Mouse (Mus musculus) layer of hippocampus, adult 9-10 months (tissue): ENCODE measurements around the gene Kctd6.

Experiments used
- DNase-seq: peaks from one replicate; pipeline ENCODE4 v3.0.0; 2022; ENCODE audit warnings: low spot score

Kctd6 gene

DNA sequence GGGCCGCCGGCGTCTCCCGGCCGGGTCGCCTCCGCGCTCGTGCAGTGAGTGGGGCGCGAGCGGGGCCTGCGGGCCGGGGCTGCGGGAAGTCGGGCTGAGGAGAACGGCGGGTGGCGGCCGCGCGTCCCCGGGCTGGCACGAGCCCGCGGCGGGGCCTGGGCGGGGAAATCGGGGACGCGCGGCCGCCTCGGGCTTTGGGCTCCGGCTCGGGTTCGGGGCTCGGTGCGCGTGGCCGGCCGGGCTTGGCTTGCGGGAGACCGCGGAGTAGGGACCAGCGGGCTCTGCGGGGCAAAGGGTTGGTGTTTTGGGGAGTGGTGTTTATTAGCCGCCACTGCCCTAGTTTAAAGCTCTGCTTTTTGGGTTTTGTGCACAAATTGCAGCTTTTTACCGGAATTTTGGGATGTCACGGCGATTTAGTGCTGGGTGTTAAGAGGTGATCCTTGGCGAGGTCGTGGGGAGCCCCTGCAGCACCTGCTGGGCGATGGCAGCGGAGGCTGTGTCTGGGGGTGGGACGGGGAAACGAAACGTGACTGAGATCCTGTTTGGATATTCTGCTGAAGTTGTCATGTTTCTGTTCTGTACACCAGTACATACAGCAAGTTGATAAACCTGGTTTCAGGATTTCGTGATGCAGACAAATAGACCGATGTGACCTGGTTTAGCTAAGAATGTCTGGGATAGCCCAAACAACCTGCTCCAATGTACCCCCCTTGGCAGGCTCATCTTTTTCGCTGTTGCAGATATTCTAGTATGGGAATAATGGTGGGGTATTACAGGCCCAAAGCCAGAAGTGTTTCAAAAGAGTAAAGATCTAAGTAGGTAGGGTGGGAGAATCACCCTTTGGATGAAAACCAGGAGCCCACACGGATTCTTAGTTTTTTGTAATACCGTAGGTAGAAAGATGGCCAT, 613 bp downstream of the Kctd6 start:
- DNase-seq = no peak

DNA sequence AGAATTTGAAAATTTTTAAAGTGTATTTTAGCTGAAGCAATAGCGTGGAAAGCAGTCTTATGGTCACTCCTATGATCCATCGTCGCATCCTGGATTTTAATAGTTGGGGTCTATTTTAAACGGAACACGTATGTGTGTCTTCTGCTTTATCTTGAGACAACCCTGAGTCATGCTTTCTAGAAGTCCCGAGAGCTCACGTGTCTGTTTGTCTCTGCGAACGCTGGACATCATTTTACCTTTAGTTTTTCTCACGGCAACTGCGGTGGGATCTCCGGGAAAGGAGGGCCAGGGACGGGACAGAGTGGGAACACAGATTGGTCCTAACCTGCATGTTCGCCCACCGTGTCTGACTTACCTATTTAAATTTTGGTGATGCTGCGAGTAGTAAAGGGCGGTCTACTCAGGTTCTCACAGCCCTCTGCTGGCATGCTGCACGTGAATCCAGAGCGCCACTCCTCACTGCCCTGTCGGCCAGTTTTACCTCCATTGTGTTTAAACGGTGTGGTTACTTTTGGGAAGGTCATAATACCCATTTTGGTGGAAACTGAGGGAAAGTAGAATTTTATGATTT, 1.4 kb downstream of the Kctd6 start:
- DNase-seq = no peak

DNA sequence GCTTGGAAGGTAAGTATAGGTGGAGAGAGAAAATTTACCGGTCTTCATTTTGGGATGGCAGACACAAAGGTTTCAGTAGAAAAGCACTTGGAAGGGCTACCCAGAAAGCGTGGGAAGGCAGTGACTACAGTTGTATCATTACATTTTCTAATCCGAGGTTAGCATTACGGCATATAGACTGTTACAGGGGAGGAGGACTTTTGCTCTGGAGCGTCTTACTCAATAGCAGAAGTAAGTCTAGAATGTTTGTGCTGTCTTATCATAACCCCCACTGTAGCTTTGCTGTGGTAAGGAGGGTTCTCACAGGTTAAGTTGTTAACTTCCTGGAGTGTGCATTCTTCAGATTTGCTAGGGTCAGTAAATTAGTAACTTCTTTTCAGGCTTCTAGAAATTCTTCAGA, 2.2 kb downstream of the Kctd6 start:
- no peak for DNase-seq

DNA sequence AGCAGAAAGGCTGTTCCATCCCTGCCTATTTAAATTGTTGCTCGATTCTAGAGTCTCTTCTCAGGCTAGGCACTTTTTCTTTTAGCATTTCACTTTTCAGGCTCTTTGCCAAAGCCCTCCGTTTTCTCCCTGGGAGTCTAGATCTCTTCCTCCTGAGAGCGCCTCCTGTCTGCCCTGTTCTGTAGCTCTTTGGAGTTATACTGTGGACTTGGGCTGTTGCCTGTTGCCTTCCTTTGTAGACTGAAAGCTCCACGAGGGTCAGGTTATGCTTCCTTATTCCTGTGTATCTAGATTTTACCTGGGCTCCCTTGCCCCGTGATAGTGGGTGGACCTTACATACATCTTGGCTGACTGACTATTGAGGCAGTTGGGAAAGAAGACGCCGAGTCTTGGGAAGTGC, 4.3 kb downstream of the Kctd6 start:
- no peak for DNase-seq

DNA sequence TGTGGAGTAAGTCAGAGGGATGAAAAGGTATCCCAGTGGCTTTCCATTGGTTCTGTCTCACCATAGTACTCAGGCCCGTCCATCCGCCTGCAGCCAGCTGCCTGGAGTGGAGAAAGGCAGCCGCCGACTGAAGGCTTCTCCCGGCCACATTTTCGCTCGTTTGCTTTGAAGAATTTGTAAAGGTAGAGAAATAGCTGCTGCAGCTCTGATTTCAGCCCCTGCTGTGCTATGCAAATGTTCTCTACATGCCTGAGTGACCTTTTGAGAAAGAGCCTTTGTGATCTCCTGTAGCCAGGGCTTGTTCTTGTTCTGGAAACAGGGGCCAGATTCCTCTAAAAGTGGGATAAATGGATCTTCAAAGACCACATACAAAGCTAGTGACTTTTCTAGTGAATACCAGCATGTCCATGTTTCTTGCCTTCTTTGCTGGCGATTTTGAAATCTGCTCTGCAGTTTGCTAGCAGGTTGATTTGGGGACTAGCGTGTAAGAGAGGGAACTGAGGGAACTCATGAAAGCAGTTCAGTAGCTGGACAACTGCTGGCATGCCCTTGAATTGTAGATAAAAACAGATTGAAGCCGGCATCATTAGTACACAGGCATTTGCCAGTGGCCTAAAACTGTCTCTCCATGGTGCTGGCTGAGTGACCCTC, 4.9 kb downstream of the Kctd6 start:
- no peak for DNase-seq

DNA sequence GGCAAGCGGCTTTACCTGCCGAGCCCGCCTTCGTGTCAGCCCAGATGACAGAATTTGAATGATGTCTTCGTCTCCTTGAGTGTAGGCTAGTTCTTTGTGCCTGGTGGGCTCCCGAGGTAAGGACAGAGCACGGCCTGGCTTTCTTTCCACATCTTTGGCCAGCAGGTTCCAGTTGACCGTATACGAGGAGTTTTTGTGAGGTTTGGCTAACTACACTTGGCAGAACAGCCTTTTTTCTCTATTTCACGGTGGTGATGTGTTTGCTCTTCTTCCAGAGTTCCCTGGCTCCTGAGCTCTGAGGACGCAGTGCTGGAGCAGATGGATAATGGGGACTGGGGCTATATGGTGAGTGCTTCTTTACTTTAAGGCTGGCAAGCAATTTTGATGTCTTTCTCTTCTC, 5.9 kb downstream of the Kctd6 start:
- no peak for DNase-seq

DNA sequence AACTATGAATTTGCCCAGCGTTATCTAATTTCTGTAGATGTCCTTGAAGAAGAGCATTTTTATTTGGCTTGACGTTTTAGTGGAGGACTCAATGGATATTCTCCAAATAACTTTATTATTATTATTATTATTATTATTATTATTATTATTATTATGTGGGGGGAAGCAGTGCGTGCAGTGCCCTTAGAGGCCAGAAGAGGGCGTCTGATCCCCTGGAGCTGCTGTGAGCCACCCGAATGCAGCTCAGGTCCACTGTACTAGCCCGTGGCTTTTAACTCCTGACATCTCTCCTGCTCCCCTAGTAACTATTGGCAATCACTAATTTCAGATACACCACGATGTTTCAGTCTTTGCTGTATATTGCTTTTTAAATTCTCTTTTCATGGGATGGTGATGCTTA, 6.4 kb downstream of the Kctd6 start:
- no peak for DNase-seq

DNA sequence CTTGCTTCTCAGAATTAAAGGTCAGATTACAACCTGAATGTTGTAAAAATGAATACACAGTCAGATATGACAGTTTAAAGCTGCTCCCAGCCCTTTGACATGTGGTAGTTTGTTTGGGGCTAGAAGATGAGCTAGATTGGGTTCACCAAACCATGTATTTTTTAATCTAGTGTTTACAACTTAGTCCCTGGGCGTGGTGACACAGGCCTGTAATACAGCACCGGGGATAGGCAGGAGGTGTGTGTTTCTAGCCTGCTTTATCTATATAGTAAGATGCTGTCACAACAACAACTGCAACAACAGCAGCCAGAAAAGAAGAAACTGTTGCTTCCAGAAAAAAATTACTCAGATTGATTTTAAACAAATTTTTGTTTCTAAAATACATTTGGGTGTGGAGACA, 7.0 kb downstream of the Kctd6 start:
- DNase-seq = no peak

DNA sequence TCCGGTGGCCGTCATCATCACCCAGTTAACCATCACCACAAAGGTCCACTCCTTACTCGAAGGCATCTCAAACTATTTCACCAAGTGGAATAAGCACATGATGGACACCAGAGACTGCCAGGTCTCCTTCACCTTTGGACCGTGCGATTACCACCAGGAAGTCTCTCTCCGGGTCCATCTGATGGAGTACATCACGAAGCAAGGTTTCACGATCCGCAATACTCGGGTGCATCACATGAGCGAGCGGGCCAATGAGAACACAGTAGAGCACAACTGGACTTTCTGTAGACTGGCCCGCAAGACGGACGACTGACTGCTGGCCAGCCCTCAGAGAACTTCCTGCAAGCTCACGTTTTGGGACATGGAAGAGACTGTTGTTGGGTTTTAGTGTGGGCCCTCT, 8.6 kb downstream of the Kctd6 start:
- no peak for DNase-seq

DNA sequence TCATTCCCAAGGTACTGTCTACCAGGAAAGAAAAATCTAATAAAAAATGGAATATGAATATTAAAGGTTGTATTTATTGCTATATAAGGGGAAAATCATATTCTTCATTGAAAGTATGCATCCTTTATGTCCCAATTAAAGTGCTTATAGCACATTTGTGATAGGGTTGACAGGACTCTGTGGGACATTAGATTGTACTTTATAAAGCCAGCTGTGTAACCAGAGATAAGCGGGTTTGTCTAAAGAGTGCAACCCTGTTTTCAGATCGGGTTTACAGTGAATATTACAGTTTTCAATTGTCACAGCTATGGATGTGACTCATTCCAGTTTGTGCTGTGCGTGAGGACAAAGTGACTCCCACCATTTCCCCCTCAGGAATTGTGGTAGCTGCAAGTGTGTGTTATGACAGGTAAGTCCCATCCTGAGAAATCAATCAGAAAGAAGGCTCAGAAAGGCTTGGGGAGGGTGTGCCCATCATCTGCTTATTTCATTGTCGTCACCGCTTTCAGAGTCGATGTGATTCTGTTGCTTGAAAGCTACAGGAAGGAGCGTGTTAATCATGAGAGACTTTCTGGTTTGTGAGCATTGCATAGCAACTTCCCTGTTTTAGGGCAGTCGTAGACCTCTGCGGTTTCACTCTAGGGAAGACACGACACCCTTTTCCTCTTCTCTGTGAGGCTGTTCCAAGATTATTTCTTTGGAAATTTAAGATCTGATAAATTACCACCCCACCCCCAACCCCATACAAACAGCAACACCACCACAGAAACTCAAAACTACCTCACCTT, 9.8 kb downstream of the Kctd6 start:
- DNase-seq = no peak

DNA sequence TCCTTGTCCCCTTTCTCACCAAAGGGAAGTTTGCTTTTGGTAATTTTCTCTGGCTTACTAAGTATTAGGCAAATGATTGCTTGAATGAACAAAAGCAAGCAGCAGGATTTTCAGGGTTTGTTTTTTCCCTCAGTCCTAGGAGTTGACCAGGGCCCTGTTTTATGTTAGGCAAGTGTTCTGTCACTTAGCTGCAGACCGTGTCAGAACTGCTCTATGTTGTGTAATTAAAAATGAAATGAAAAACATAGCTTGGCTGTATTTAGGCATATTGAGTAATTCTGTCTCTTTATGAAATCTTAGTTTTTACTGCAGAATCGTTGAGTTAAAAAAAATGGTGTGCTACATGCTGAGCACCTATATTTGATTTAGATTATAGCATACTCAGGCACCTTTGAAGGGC, 10.9 kb downstream of the Kctd6 start:
- no peak for DNase-seq

DNA sequence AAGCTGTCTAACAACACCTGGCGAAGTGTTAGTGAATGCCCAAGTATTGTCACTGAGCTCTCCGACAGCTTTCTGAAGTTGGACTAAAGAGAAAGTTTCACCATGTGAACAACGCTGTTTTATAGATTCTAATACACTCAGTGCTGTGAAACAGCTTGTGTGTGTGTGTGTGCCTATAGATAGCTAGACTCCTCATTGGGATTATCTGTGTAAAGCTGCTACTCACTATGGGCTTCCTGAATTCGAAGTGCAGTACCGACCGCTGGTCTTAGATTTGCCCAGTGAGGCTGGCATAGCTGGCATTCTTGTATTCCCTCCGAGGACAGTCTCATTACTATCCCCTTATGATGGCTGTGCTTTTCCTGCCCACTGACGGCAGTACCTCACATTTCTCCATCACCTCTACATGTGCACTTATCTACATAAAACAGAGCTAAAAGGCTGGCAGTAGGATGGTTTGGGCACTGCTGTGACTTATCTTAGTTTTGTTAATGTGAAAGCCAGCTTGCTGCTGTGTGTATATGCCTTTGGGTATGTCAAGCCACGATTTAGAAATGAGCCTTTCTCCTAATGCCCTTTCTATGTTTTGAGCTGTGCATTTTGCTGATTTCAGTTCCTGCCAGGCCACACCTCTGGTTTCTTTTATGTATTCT, 15.6 kb downstream of the Kctd6 start:
- no peak for DNase-seq

DNA sequence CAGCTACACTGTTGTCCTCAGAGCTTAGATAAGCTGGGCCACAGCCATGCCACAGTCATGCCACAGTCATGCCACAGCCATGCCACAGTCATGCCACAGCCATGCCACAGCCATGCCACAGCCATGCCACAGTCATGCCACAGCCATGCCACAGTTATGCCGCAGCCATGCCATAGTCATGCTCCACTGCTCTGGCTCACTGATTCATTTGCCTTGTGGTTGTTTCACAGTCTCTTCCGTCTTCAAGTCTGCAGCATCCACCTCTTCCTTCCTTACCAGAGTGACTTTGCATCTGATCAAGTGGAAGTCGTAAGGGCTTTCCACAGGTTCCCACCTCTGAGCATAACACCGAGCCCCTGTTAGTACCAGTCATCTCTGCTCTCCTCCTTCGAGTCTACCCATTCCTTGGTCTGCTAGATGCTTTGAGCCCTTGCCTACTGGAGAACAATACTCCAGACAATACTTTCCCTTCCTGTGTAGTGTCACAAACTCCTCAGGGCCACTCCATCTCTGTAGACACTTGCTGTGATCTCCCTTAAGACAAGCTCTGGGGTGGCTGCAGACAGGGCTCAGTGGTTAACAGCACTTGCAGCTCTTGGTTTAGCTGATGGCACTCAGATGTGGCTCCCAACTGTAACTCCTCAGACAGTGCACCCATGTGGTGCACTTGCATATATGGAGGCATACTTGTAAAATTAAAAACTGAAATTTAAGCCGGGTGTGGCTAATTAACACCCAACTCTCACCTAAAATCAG, 18.4 kb downstream of the Kctd6 start:
- no peak for DNase-seq

DNA sequence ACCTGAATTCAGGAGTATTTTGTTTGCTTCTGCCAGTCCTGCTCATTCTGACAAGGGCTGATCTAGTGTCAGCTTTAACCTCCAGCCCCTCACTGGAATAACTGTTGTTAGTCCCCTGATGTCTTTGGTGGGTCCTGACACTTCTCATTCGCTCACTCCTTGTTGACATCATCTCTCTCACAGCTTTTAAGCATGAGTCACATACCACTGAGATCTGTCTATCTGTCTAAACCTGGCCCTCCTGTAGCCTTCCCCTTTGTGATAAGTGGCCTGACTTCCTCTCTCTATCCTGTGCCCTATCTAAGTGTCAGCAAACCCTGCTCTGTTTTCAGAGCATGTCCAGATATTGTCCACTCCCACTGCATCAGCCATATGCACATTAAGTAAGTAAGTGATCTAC, 19.3 kb downstream of the Kctd6 start:
- DNase-seq = no peak

DNA sequence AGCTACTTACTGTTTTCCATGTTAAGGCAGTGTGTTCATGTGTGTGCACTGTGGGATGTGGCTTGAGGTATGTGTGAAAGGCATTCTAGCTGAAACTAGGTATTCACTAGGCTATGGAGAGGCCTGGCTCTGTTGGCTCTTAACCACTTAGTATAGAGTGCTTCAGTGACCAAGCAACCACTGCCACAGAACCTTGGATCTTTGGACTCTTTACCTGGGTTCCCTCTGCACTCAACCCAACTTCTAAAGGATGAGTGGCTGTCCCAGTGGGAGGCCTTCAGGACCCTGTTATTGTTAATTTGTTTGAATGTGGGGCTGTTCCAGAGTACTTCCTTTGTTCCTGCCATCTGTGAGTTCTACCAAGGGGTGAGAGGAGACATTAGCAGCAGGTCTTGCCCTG, 27.9 kb downstream of the Kctd6 start:
- no peak for DNase-seq

DNA sequence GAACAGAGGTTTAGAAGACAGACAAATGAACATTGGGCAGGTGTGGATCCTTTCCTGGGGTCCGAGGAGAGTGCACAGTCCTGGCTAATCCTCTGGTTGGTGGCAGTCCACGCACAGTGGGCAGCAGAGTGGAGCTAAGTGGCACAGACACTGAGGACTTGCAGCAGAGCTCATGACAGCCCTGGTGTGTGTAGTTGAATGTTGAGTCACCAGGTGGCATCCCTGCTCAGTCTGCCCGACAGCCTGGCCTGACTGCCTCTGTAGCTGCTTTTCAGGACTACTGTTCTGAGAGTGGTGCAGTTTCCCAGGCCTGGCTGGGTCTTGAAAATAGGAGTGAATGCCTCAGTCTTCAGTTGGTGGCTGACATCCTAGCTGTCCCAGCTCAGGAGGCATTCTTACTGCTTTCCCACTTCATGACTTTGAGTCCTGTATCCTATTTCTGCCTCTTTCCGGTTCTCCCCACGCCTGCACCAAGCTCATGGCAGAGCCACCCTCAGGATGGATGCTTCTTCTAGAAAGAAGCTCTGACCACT, 28.5 kb downstream of the Kctd6 start:
- no peak for DNase-seq

DNA sequence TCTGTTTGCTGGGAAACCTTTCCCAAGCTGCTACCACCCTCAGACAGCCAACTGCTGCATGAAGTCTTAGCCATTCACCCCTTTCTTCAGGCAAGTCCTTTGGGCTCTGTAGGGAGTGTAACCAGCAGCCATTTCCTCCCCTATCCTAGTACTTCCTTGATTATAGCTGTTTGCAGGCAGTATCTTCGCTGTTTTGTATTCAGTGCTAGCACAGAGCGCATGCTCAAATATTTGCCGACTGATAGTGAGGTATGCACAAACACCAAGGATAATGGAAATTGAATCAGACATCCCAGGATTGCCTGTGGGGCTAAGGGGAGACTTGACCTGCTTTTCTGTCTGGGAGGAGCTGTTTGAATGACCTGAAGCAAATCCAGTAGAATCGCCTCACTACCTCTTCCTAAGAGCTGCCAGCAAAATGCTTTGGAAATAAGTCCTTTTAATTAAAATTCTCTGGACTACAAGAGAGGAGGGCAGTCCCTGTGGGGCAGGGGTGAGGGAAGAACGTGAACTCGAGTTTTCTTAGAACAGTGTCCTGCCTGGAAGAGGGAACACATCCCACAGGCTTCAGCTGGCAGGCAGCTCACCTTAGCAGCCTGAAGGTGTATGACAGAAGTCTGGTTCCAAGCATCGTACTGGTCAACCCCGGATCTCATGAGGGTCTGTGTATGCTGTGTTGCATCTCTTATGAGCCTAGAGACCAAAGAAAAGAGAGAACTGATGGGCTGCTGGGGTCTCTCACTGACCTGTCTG, 29.4 kb downstream of the Kctd6 start:
- no peak for DNase-seq

DNA sequence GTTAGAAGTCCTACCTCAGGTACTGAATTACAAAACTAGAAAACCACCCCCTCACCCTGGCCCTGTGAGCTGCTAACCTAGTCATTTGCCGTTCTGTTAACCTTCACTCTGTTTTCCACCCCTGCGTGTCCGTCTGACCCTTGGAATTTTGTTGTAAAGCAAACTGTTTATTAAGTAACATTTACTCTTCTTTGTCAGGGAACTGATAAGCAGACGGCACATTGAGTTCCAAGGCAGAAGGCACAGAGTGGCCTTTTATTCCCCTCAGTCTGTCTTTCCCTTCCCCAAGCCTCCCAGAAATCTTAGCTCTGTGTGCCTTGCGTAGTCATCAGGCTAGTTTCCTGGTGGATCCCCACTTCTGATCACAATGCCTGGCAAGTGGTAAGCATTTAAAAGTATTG, 30.3 kb downstream of the Kctd6 start:
- DNase-seq = no peak

DNA sequence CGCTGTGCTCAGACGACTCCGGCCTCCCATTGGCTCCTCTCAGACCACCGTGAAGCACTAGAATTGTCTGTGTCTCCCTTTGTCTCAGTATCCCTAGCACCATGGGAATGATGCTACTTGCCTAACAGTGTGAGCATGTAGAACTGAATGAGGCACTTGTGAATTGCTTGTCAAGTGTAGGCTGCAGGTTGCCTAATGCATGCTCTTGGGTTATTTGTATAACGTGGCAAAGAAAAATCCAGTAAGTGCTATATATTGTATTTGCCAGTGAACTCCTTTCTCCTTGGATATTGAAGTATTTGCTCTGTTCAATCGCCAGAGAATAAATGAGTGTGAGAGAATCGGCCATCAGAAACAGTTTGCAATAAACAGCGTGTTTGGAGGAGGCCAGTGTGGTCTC, 32.9 kb downstream of the Kctd6 start:
- no peak for DNase-seq

DNA sequence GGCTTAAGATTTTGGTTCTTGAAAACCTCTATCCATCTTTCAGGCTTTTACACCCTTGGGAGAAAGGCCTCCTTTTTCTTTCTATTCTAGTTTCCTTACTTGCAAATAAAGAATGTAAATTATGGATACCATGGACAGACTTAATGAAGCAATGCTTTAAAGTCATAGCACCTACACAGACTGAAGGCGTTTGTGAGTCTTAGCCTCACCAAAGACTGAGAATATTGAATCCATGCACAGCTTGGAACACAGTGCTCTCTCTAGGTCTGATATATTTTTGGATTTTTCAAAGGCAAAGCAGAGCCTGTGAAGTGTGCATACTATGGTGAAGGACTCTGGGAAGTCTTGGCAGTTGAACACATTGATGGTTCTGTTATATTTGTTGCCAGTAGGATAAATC, 35.3 kb downstream of the Kctd6 start:
- no peak for DNase-seq
